Mouse (Mus musculus) spleen, postnatal 4 days (tissue): ENCODE measurements around the gene Gp1ba.

Experiments
- DNase-seq, 2 experiments: peaks; one replicate each; pipeline ENCODE4 v3.0.0; 2022; ENCODE audit warnings: low spot score in 2 of 2

The Gp1ba gene

GRCm38 (mm10) chr11:70652884-70653344 is 14.0 kb downstream of the Gp1ba start:
- DNase-seq: peak in 1 of 2 experiments; percentile 72

GRCm38 (mm10) chr11:70653345-70654197 is 14.6 kb downstream of the Gp1ba start:
- peak; percentile 78 to 90 for DNase-seq

- peak; percentile 78 to 90 for DNase-seq
These were observed 15.4 kb downstream of the Gp1ba start, which contains the start of gene Pfn1 for GRCm38 (mm10) chr11:70654198-70654922. TSS of gene Pfn1 (minus strand) at chr11:70654644.

GRCm38 (mm10) chr11:70654923-70655570 is 16.1 kb downstream of the Gp1ba start:
- peak; percentile 77 to 89 for DNase-seq

GRCm38 (mm10) chr11:70655571-70656455 is 16.9 kb downstream of the Gp1ba start:
- DNase-seq: peak; percentile 51 to 78

GRCm38 (mm10) chr11:70656456-70656927 is 17.6 kb downstream of the Gp1ba start:
- peak in 1 of 2 experiments; percentile 68 for DNase-seq

- DNase-seq: peak in 1 of 2 experiments; percentile 66
These were observed 18.0 kb downstream of the Gp1ba start, which contains the start of gene Eno3 for GRCm38 (mm10) chr11:70656964-70657363. TSS of gene Eno3 (plus strand) at chr11:70657202.

GRCm38 (mm10) chr11:70657573-70657972 is 18.7 kb downstream of the Gp1ba start:
- DNase-seq: no peak

GRCm38 (mm10) chr11:70657991-70658390 is 19.1 kb downstream of the Gp1ba start:
- DNase-seq: no peak

- DNase-seq: no peak
These were observed 19.6 kb downstream of the Gp1ba start for GRCm38 (mm10) chr11:70658521-70658920.

GRCm38 (mm10) chr11:70658942-70659341 is 20.0 kb downstream of the Gp1ba start:
- no peak for DNase-seq

- DNase-seq: no peak
These were observed 21.6 kb downstream of the Gp1ba start for GRCm38 (mm10) chr11:70660571-70660970.

- DNase-seq: no peak
These were observed 24.2 kb downstream of the Gp1ba start for GRCm38 (mm10) chr11:70663101-70663500.

GRCm38 (mm10) chr11:70663957-70664356 is 25.0 kb downstream of the Gp1ba start:
- no peak for DNase-seq

GRCm38 (mm10) chr11:70664741-70665140 is 25.8 kb downstream of the Gp1ba start:
- DNase-seq: no peak

GRCm38 (mm10) chr11:70666687-70667086 is 27.8 kb downstream of the Gp1ba start:
- no peak for DNase-seq

GRCm38 (mm10) chr11:70667271-70668150 is 28.6 kb downstream of the Gp1ba start:
- no peak for DNase-seq

GRCm38 (mm10) chr11:70668335-70668770 is 29.4 kb downstream of the Gp1ba start:
- peak in 1 of 2 experiments; percentile 81 for DNase-seq

- peak; percentile 92 for DNase-seq
These were observed 30.0 kb downstream of the Gp1ba start, which contains the start of gene Spag7 for GRCm38 (mm10) chr11:70668771-70669505. TSS of gene Spag7 (minus strand) at chr11:70669416.
